19 mouse cellular contexts compared by ENCODE assay signal in the genomic region with DNA sequence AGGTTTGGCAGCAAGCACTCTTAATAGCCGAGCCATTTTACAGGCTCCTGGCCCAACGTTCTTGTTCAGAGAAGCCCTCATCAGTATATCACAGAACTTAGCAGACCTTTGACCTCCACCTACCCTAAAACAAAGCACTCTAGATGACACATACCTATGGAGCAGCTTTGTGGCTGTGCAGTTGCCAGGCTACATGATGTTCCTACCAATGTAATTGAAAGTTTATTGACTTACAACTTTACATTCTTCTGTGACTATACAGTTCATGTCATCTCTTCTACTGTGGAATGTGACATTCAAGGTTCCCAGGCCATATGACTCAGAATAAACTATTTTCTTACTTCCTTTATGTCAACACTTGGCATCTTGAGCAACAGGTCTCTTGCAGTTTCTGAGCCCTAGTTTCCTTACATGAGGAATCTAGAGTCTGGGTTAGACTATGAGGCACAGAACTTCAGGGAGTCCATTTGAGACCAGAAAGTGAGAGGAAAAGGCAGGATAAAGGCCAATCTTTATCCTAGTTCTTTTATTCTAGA. TPM values are rescaled to one million over a fixed set of nuclear protein-coding genes. Genes with fewer than 3 reads are reported as not detected.
A peak's percentile ranks its signal among the peaks of the same experiment; 100 is the strongest.
DNase-seq lines count a peak whose midpoint lies in the region; ATAC-seq and TF ChIP-seq lines count a peak whose summit lies in the region.
"Had no signal": no experiment of that assay in that cellular context is flagged by ENCODE, and none has a peak within 500 bp of the region (broad histone marks: within the 10 kb centered on the region; RNA-seq: fewer than 3 reads in every experiment).

No protein-coding gene starts in this region.

- no peak overlapping the region for H3K27ac ChIP-seq in lung, embryonic 14.5 days (ENCODE audit: low read depth)
- H3K27ac ChIP-seq in bone marrow macrophage, adult 2 months (ENCODE audit: insufficient read depth, low read depth, low read length): peak overlapping the region; percentile 93
- no peak overlapping the region for H3K27ac ChIP-seq in stomach, embryonic 16.5 days (ENCODE audit: low read length)
- H3K27ac ChIP-seq in hindbrain, embryonic 11.5 days (ENCODE audit: low read depth, low read length): no peak overlapping the region
- H3K27ac ChIP-seq: forebrain, embryonic 13.5 days; left cerebral cortex, adult 2 months; limb, embryonic 12.5 days; liver, embryonic 14.5 days; midbrain, embryonic 15.5 days; neural tube, embryonic 12.5 days had no signal

- no peaks in the 10 kb centered on the region for H3K9me3 ChIP-seq in lung, embryonic 14.5 days (ENCODE audit: low read depth, low read length)
- no peaks in the 10 kb centered on the region for H3K9me3 ChIP-seq in stomach, embryonic 16.5 days (replicated peaks; ENCODE audit: control insufficient read depth, low read length)
- no peaks in the 10 kb centered on the region for H3K9me3 ChIP-seq in hindbrain, embryonic 11.5 days (ENCODE audit: control insufficient read depth, low read length)
- H3K9me3 ChIP-seq: forebrain, embryonic 13.5 days; limb, embryonic 12.5 days; midbrain, embryonic 15.5 days; neural tube, embryonic 12.5 days had no signal

- H3K4me2 ChIP-seq in lung, embryonic 14.5 days: no peak overlapping the region
- no peak overlapping the region for H3K4me2 ChIP-seq in stomach, embryonic 16.5 days (ENCODE audit: low read depth, low read length)
- H3K4me2 ChIP-seq in hindbrain, embryonic 11.5 days (replicated peaks; ENCODE audit: low read depth, low read length): no peak overlapping the region
- H3K4me2 ChIP-seq: forebrain, embryonic 13.5 days; limb, embryonic 12.5 days; midbrain, embryonic 15.5 days; neural tube, embryonic 12.5 days had no signal

- H3K27me3 ChIP-seq in lung, embryonic 14.5 days (ENCODE audit: insufficient read depth, low read length): no peaks in the 10 kb centered on the region
- peaks cover 7% of the 10 kb centered on the region for H3K27me3 ChIP-seq in stomach, embryonic 16.5 days (ENCODE audit: control insufficient read depth, insufficient read depth, low read length)
- H3K27me3 ChIP-seq in hindbrain, embryonic 11.5 days (ENCODE audit: control insufficient read depth, insufficient read depth, low read length): peaks cover 5% of the 10 kb centered on the region; the same call in 1 of the 2 replicates
- H3K27me3 ChIP-seq: forebrain, embryonic 13.5 days; midbrain, embryonic 15.5 days; neural tube, embryonic 12.5 days had no signal

- no peak overlapping the region for H3K4me3 ChIP-seq in lung, embryonic 14.5 days (ENCODE audit: low read depth, low read length)
- H3K4me3 ChIP-seq in bone marrow macrophage, adult 2 months (ENCODE audit: insufficient read depth, low read length): no peak overlapping the region
- no peak overlapping the region for H3K4me3 ChIP-seq in stomach, embryonic 16.5 days (replicated peaks; ENCODE audit: low read length)
- H3K4me3 ChIP-seq in hindbrain, embryonic 11.5 days (ENCODE audit: low read depth, low read length): no peak overlapping the region
- H3K4me3 ChIP-seq: forebrain, embryonic 13.5 days; left cerebral cortex, adult 2 months; limb, embryonic 12.5 days; megakaryocyte, embryonic 14.5 days; midbrain, embryonic 15.5 days; neural tube, embryonic 12.5 days had no signal

- no peak overlapping the region for H3K9ac ChIP-seq in lung, embryonic 14.5 days
- no peak overlapping the region for H3K9ac ChIP-seq in stomach, embryonic 16.5 days (ENCODE audit: low read length)
- no peak overlapping the region for H3K9ac ChIP-seq in hindbrain, embryonic 11.5 days (ENCODE audit: low read depth, low read length)
- H3K9ac ChIP-seq: forebrain, embryonic 13.5 days; limb, embryonic 12.5 days; liver, embryonic 14.5 days; midbrain, embryonic 15.5 days; neural tube, embryonic 12.5 days had no signal

- no peak for TF ChIP-seq POLR2A in bone marrow macrophage, adult 2 months (IDR thresholded peaks at IDR 0.05; ENCODE audit: borderline replicate concordance, low read depth, low read length)

- H3K36me3 ChIP-seq in lung, embryonic 14.5 days (ENCODE audit: insufficient read depth): no peaks in the 10 kb centered on the region
- no peaks in the 10 kb centered on the region for H3K36me3 ChIP-seq in stomach, embryonic 16.5 days (ENCODE audit: control insufficient read depth, insufficient read depth, low read length)
- H3K36me3 ChIP-seq in hindbrain, embryonic 11.5 days (ENCODE audit: control insufficient read depth, insufficient read depth, low read length): no peaks in the 10 kb centered on the region
- H3K36me3 ChIP-seq: limb, embryonic 12.5 days; midbrain, embryonic 15.5 days; neural tube, embryonic 12.5 days had no signal

- DNase-seq in lung, embryonic 14.5 days: peak; percentile 1
- DNase-seq in lung, postnatal 4 days: no peak
- DNase-seq in large intestine, adult 2 months (ENCODE audit: low read depth, low spot score): peak; percentile 25
- DNase-seq in left cerebral cortex, adult 11 months (ENCODE audit: low spot score): no peak
- DNase-seq in adrenal gland, adult 8-10 months: no peak
- DNase-seq in hindbrain, embryonic 11.5 days (ENCODE audit: low spot score): no peak
- DNase-seq: cerebellum, adult 11 months; cerebellum, postnatal 25 days; kidney, postnatal 4 days had no signal

- TF ChIP-seq CTCF in lung, embryonic 14.5 days (IDR thresholded peaks at IDR 0.05; ENCODE audit: low read depth): no peak
- TF ChIP-seq CTCF in bone marrow macrophage, adult 2 months (IDR thresholded peaks at IDR 0.05; ENCODE audit: low read depth, low read length): no peak

- H3K4me1 ChIP-seq in lung, embryonic 14.5 days (ENCODE audit: insufficient read depth): peaks cover 4% of the 10 kb centered on the region; the same call in 1 of the 2 replicates
- H3K4me1 ChIP-seq in bone marrow macrophage, adult 2 months (ENCODE audit: control insufficient read depth, insufficient read depth, low read length): peaks cover 19% of the 10 kb centered on the region
- no peaks in the 10 kb centered on the region for H3K4me1 ChIP-seq in stomach, embryonic 16.5 days (ENCODE audit: control insufficient read depth, insufficient read depth, low read length)
- H3K4me1 ChIP-seq in hindbrain, embryonic 11.5 days (replicated peaks; ENCODE audit: control insufficient read depth, insufficient read depth, low read length): no peaks in the 10 kb centered on the region
- H3K4me1 ChIP-seq: forebrain, embryonic 13.5 days; limb, embryonic 12.5 days; neural tube, embryonic 12.5 days had no signal

- ATAC-seq in lung, embryonic 14.5 days (ENCODE audit: insufficient read depth): no peak
- peak; percentile 3; the same call in 1 of the 2 replicates for ATAC-seq in stomach, embryonic 16.5 days (ENCODE audit: insufficient read depth, low FRiP score)
- ATAC-seq in hindbrain, embryonic 11.5 days (ENCODE audit: low FRiP score): no peak
- ATAC-seq: forebrain, embryonic 13.5 days; midbrain, embryonic 15.5 days had no signal

- 75% methylated on average over 2 of the region's 2 CpGs for WGBS in lung, embryonic 14.5 days
- WGBS in large intestine, adult 2 months: 56% methylated on average over 2 of the region's 2 CpGs
- 63% methylated on average over 2 of the region's 2 CpGs for WGBS in stomach, embryonic 16.5 days
- WGBS in hindbrain, embryonic 11.5 days: 79% methylated on average over 2 of the region's 2 CpGs

RNA-seq across cellular contexts. Expression of a gene that starts 2.9 kb away (rescaled TPM):
- polyA plus RNA-seq in lung, embryonic 14.5 days (2014; fragmentation: Nextera tagmentation; extraction: Ambion mirVana): 0.03 and 0.05 TPM in 2 replicates
- not detected in 2 replicates for polyA plus RNA-seq in bone marrow macrophage, adult 2 months (2012; ENCODE audit: insufficient read depth, insufficient read length, missing spikeins)
- polyA plus RNA-seq in large intestine, adult 2 months (2012; rRNA removed): 0.30 and 0.56 TPM in 2 replicates
- polyA plus RNA-seq in stomach, embryonic 16.5 days (2015; fragmentation: Nextera tagmentation; extraction: Ambion mirVana): 0.06 TPM in 2 replicates
- under 1 TPM; 0.26 to 0.40 (median 0.33) TPM for total RNA-seq in adrenal gland, adult 8-10 months (2022)
- 0.03 TPM in 1 of 2 replicates, not detected in the other for polyA plus RNA-seq in hindbrain, embryonic 11.5 days (2014; fragmentation: Nextera tagmentation; extraction: Ambion mirVana)
- polyA plus RNA-seq: forebrain, embryonic 13.5 days; kidney, embryonic 14.5 days had no signal

Comparison
In these comparisons a context has a peak if more than half of its experiments do, and no peak if none do; other contexts are left out.
1. DNase-seq: peak in lung, embryonic 14.5 days (single experiment) and large intestine, adult 2 months (single experiment); none in lung, postnatal 4 days (0 of 2), left cerebral cortex, adult 11 months (single experiment), adrenal gland, adult 8-10 months (single experiment) and hindbrain, embryonic 11.5 days (single experiment).